Mouse (Mus musculus): ENCODE measurements around the gene Cd207.

DNA sequence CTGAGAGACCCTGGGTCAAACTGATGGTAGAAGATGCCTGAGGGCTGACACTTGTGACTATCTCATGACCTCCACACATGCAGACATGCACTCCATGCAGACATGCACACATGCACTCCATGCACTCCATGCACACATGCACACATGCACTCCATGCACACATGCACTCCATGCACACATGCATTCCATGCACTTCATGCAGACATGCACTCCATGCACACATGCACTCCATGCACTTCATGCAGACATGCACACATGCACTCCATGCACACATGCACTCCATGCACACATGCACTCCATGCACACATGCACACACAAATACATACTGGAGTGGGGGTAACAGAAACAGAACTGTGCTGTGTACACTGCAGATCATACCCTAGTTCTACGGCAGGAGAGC lies 42.3 kb downstream of the Cd207 start:
- no peak for TF ChIP-seq CTCF (IDR thresholded peaks at IDR 0.05)
- no peak for TF ChIP-seq EP300 (IDR thresholded peaks at IDR 0.05)
